Mouse (Mus musculus): ENCODE measurements around the gene Ttc17. TPM values are rescaled to one million over a fixed set of nuclear protein-coding genes. Genes with fewer than 3 reads are reported as not detected.

The Ttc17 gene
- polyA plus RNA-seq, 1 experiment from 2014 or later = 21.1 TPM

DNA sequence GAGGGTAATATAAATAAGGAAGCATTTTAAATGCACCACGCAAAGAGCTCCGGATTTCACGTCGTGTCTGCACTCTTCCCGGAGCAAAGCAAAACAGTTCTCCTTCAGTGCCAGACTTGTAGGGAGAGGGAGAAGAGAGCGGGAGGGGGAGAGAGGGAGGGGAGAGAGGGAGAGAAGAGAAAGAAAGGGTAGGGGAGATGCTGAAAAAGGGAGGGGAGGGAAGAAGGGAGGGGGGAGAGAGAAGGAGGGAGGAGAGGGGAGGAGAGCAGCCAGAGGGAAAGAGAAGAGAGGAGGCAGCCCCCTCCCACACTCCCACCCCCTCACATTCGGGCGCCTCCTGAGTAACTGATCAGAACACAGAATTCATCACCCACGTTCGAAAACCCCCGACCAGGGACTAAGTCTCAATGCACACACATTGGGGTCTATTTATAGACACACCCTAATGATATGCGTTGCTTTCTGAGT is 141.8 kb downstream of the Ttc17 start:
- no peaks in the 10 kb centered on the region for H3K9me3 ChIP-seq
- H3K4me2 ChIP-seq = peak overlapping the region; percentile 69
- H3K4me3 ChIP-seq = peak overlapping the region; percentile 38
- WGBS = 0% methylated on average over 12 of the region's 12 CpGs
- H3K27ac ChIP-seq (replicated peaks) = peak overlapping the region; percentile 71
- peak overlapping the region; percentile 68 for H3K9ac ChIP-seq
- ATAC-seq (ENCODE audit: low read depth) = peak; percentile 72
- H3K36me3 ChIP-seq = no peaks in the 10 kb centered on the region
- no peaks in the 10 kb centered on the region for H3K27me3 ChIP-seq
- H3K4me1 ChIP-seq (replicated peaks) = peaks cover 52% of the 10 kb centered on the region

DNA sequence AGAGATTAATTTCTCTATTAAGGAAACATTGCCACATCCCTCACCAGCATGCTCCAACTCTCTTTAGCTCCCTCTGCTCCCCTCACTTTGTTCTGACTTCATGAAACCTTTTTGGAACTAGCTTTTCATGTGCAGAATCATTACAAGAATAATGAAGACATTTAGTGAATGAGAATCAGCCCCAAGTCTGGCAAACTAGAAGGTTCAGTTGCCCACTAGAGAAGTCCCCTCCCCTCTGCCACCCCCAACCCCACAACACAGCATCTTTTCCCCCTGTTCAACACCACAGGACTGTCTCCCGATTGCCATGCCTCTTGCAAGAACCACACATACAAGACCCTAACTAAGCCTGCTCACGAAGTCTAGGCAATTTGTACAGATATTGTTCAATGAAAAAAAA is 142.5 kb downstream of the Ttc17 start:
- H3K4me1 ChIP-seq (replicated peaks) = peaks cover 52% of the 10 kb centered on the region
- H3K4me3 ChIP-seq = peak overlapping the region; percentile 38
- H3K36me3 ChIP-seq = no peaks in the 10 kb centered on the region
- WGBS = 0% methylated on average over 2 of the region's 2 CpGs
- ATAC-seq (ENCODE audit: low read depth) = no peak
- peak overlapping the region; percentile 69 for H3K4me2 ChIP-seq
- H3K27ac ChIP-seq (replicated peaks) = peak overlapping the region; percentile 71
- H3K9ac ChIP-seq = peak overlapping the region; percentile 68
- no peaks in the 10 kb centered on the region for H3K27me3 ChIP-seq
- no peaks in the 10 kb centered on the region for H3K9me3 ChIP-seq

DNA sequence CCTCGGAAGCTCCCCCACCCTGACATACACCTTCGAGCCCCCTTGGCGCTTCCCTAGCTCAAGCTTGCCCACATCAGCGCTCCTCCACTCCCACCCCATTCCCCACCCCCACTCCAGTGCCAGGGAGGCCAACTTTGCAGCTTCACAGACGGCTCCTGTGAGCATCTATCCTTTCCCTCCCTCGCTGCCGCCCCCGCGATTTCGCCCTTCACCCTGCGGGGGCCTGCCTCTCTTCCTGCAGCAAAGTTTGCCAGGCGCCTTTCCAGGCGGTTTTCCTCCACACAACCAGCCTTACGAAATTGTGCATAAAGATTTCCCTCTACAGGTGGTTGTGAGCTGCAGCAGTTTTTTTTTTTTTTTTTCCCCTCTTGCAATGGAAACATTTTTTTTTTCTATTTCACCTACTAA is 143.0 kb downstream of the Ttc17 start:
- H3K36me3 ChIP-seq = no peaks in the 10 kb centered on the region
- peak overlapping the region; percentile 38 for H3K4me3 ChIP-seq
- H3K9ac ChIP-seq = peak overlapping the region; percentile 53
- H3K4me1 ChIP-seq (replicated peaks) = peaks cover 52% of the 10 kb centered on the region
- peak overlapping the region; percentile 69 for H3K4me2 ChIP-seq
- 0 out of 2 replicates have a peak overlapping the region, but pooled peaks have one; percentile 2 for H3K27ac ChIP-seq (replicated peaks)
- H3K27me3 ChIP-seq = no peaks in the 10 kb centered on the region
- ATAC-seq (ENCODE audit: low read depth) = no peak
- WGBS = 2% methylated on average over 14 of the region's 14 CpGs
- H3K9me3 ChIP-seq = no peaks in the 10 kb centered on the region

DNA sequence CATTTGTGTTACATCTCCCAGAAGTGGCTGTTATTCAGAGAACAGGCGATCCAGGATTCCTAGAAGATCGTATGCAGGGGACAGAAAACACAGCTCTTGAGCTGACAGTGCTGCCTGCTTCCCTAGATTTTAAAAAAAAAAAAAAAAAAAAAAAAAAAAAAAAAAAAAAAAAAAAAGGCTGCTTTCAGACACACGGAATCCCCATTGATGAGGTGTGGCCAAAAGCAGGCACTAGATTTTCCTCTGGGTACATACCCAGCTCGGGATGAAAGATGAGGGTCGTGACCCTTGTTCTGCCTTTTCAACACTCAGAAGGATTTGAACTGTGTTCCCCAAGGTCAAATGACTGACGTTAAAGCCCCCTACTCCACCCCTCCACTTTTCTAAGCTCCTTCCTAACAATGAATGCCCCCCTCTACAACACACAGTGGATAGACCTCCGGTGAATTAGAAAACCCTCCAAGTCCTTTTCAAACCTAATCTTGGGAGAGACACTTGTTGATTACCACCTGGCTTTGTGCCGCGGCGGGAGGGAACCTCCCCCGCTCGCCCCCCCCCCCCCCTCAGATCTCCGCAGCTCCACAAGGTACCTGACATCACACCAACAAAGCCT is 143.5 kb downstream of the Ttc17 start:
- peaks cover 52% of the 10 kb centered on the region for H3K4me1 ChIP-seq (replicated peaks)
- peak overlapping the region; percentile 38 for H3K4me3 ChIP-seq
- no peaks in the 10 kb centered on the region for H3K9me3 ChIP-seq
- no peak for ATAC-seq (ENCODE audit: low read depth)
- peak overlapping the region; percentile 69 for H3K4me2 ChIP-seq
- no peaks in the 10 kb centered on the region for H3K36me3 ChIP-seq
- 0 out of 2 replicates have a peak overlapping the region, but pooled peaks have one; percentile 2 for H3K27ac ChIP-seq (replicated peaks)
- H3K27me3 ChIP-seq = no peaks in the 10 kb centered on the region
- peak overlapping the region; percentile 53 for H3K9ac ChIP-seq
- under 1% methylated on average over 13 of the region's 13 CpGs for WGBS

DNA sequence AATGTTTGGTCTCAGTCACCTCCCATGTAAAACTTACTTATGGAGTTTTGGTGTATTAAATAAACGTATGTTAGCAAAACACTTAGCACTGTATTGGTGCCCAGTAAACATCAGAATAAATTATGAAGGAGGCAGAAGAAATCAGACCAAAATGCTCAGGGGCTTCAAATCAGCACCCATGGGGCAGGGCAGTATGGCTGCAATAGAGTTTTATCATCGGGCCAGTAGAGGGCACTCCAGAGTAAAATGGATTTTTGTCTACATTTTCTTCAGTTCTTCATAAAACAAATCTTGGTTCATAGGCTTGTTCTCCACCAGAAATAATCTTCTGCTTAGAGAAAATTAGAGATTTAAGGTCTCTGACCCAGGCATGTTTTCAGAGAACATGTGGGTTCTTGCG is 152.4 kb downstream of the Ttc17 start:
- H3K4me1 ChIP-seq (replicated peaks) = no peaks in the 10 kb centered on the region
- WGBS = 24% methylated on average over 3 of the region's 3 CpGs
- H3K4me3 ChIP-seq = no peak overlapping the region
- H3K9ac ChIP-seq = no peak overlapping the region
- ATAC-seq (ENCODE audit: low read depth) = no peak
- no peaks in the 10 kb centered on the region for H3K9me3 ChIP-seq
- no peak overlapping the region for H3K4me2 ChIP-seq
- H3K36me3 ChIP-seq = no peaks in the 10 kb centered on the region
- peaks cover 11% of the 10 kb centered on the region for H3K27me3 ChIP-seq
- H3K27ac ChIP-seq (replicated peaks) = no peak overlapping the region

MicroRNA genes within 50 kb of the gene (microRNA counts, 519-probe panel; counts per million panel counts)
- microRNA mmu-miR-670 = 1,967 counts per million, percentile 13 among the panel's probes with 10 or more counts

Small RNA genes lying within 50 kb of the gene (microRNA-seq; reads per million reads assigned to microRNA genes)
- gene Mir670 = 35.6 reads per million, percentile 41 among the genes with 10 or more reads in this experiment

Other genes with a start within 250 kb of the Ttc17 start
- 122 and 132 TPM in 2 replicates for gene Hsd17b12, start 248.7 kb downstream of the Ttc17 start, polyA plus RNA-seq (2015; fragmentation: Nextera tagmentation; extraction: Ambion mirVana)
- 116 and 134 TPM in 2 replicates for gene Api5, start 31.4 kb upstream of the Ttc17 start, polyA plus RNA-seq (2015; fragmentation: Nextera tagmentation; extraction: Ambion mirVana)